Mouse (Mus musculus): Measurements from ENCODE around the gene Sgf29.

DNA sequence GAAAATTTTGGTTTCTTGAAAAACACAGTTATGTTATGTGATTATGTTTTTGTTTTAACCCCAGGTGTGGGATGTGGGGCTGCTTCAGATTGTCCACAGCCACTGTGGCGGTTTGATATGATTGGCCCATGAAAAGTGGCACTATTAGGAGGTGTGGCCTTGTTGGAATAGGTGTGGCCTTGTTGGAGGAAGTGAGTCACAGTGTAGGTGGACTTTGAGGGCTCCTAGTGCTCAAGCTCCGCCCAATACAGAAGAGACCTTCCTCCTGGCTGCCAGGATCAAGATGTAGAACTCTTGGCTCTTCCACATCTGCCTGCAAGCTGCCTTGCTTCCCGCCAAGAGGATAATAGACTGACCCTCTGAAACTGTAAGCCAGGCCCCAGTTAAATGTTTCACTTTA is 36.4 kb upstream of the Sgf29 start:
- no peak for TF ChIP-seq POLR2A (IDR thresholded peaks at IDR 0.05; ENCODE audit: low read depth, low read length)
- TF ChIP-seq CTCF (IDR thresholded peaks at IDR 0.05; ENCODE audit: extremely low read depth, insufficient read length, insufficient replicate concordance, low read depth, low read length): no peak

Measured in small intestine, adult 2 months (tissue).